In genomic region chr3:10112660-10113059, GRCm38 (mm10) we compare ENCODE assay signal across 22 mouse cellular contexts. TPM values are rescaled to one million over a fixed set of nuclear protein-coding genes. Genes with fewer than 3 reads are reported as not detected.
DNase-seq lines count a peak whose midpoint lies in the region; ATAC-seq and TF ChIP-seq lines count a peak whose summit lies in the region.
"Had no signal": no experiment of that assay in that cellular context is flagged by ENCODE, and none has a peak within 500 bp of the region (broad histone marks: within the 10 kb centered on the region; RNA-seq: fewer than 3 reads in every experiment).

No protein-coding gene starts in this region.

- WGBS in hindbrain, postnatal 0 days: 47% methylated on average over 2 of the region's 2 CpGs
- WGBS in hindbrain, embryonic 14.5 days: 70% methylated on average over 2 of the region's 2 CpGs
- WGBS in midbrain, postnatal 0 days: 47% methylated on average over 2 of the region's 2 CpGs
- 56% methylated on average over 2 of the region's 2 CpGs for WGBS in midbrain, embryonic 15.5 days

- no peaks in the 10 kb centered on the region for H3K36me3 ChIP-seq in hindbrain, postnatal 0 days (ENCODE audit: insufficient read depth, low read length)
- H3K36me3 ChIP-seq in hindbrain, embryonic 14.5 days (replicated peaks; ENCODE audit: control insufficient read depth, insufficient read depth): no peaks in the 10 kb centered on the region
- H3K36me3 ChIP-seq in midbrain, postnatal 0 days (ENCODE audit: insufficient read depth, low read length): no peaks in the 10 kb centered on the region
- no peaks in the 10 kb centered on the region for H3K36me3 ChIP-seq in midbrain, embryonic 15.5 days (replicated peaks)
- H3K36me3 ChIP-seq: embryonic facial prominence, embryonic 12.5 days; heart, embryonic 10.5 days; hindbrain, embryonic 13.5 days had no signal

- no peak overlapping the region for H3K4me3 ChIP-seq in hindbrain, postnatal 0 days (ENCODE audit: low read length)
- H3K4me3 ChIP-seq in hindbrain, embryonic 14.5 days (replicated peaks; ENCODE audit: low read length): no peak overlapping the region
- no peak overlapping the region for H3K4me3 ChIP-seq in midbrain, postnatal 0 days (ENCODE audit: low read depth, low read length)
- H3K4me3 ChIP-seq in midbrain, embryonic 15.5 days: no peak overlapping the region
- H3K4me3 ChIP-seq: embryonic facial prominence, embryonic 12.5 days; gastrocnemius, adult 2 months; heart, embryonic 10.5 days; hindbrain, embryonic 13.5 days had no signal

- peak; percentile 59; the same call in 1 of the 2 replicates for ATAC-seq in hindbrain, postnatal 0 days
- ATAC-seq in hindbrain, embryonic 14.5 days (ENCODE audit: low FRiP score): no peak
- ATAC-seq in midbrain, postnatal 0 days (ENCODE audit: low FRiP score): no peak
- no peak for ATAC-seq in midbrain, embryonic 15.5 days (replicated peaks)
- ATAC-seq: forebrain, embryonic 16.5 days; inflammation-experienced regulatory T-cells, adult 6 months; intestine, postnatal 0 days had no signal

- TF ChIP-seq CTCF in hindbrain, postnatal 0 days (IDR thresholded peaks at IDR 0.05; ENCODE audit: low read depth): no peak
- TF ChIP-seq CTCF in midbrain, postnatal 0 days (IDR thresholded peaks at IDR 0.05): no peak

- H3K9ac ChIP-seq in hindbrain, postnatal 0 days (replicated peaks; ENCODE audit: low read length): no peak overlapping the region
- H3K9ac ChIP-seq in hindbrain, embryonic 14.5 days: no peak overlapping the region
- no peak overlapping the region for H3K9ac ChIP-seq in midbrain, postnatal 0 days (replicated peaks; ENCODE audit: low read length, poor library complexity, severe bottlenecking)
- H3K9ac ChIP-seq in midbrain, embryonic 15.5 days: no peak overlapping the region
- H3K9ac ChIP-seq: embryonic facial prominence, embryonic 12.5 days; hindbrain, embryonic 13.5 days had no signal

- H3K4me1 ChIP-seq in hindbrain, postnatal 0 days (ENCODE audit: insufficient read depth, low read length): no peaks in the 10 kb centered on the region
- no peaks in the 10 kb centered on the region for H3K4me1 ChIP-seq in hindbrain, embryonic 14.5 days (replicated peaks; ENCODE audit: control insufficient read depth, insufficient read depth, low read length)
- no peaks in the 10 kb centered on the region for H3K4me1 ChIP-seq in midbrain, postnatal 0 days (ENCODE audit: insufficient read depth, low read length)
- H3K4me1 ChIP-seq in midbrain, embryonic 15.5 days: no peaks in the 10 kb centered on the region
- H3K4me1 ChIP-seq: embryonic facial prominence, embryonic 12.5 days; heart, embryonic 10.5 days; hindbrain, embryonic 13.5 days had no signal

- no peaks in the 10 kb centered on the region for H3K27me3 ChIP-seq in hindbrain, postnatal 0 days (ENCODE audit: insufficient read depth, low read length)
- H3K27me3 ChIP-seq in hindbrain, embryonic 14.5 days (ENCODE audit: control insufficient read depth, insufficient read depth, low read length): no peaks in the 10 kb centered on the region
- H3K27me3 ChIP-seq in midbrain, postnatal 0 days (ENCODE audit: insufficient read depth, low read length): no peaks in the 10 kb centered on the region
- no peaks in the 10 kb centered on the region for H3K27me3 ChIP-seq in midbrain, embryonic 15.5 days (replicated peaks)
- H3K27me3 ChIP-seq: CH12.LX; embryonic facial prominence, embryonic 12.5 days; hindbrain, embryonic 13.5 days had no signal

- H3K27ac ChIP-seq in hindbrain, postnatal 0 days: no peak overlapping the region
- no peak overlapping the region for H3K27ac ChIP-seq in hindbrain, embryonic 14.5 days
- H3K27ac ChIP-seq in midbrain, postnatal 0 days (ENCODE audit: low read depth, low read length): no peak overlapping the region
- H3K27ac ChIP-seq in midbrain, embryonic 15.5 days: no peak overlapping the region
- H3K27ac ChIP-seq: embryonic facial prominence, embryonic 12.5 days; gastrocnemius, adult 2 months; heart, embryonic 10.5 days; hindbrain, embryonic 13.5 days had no signal

- H3K4me2 ChIP-seq in hindbrain, postnatal 0 days (ENCODE audit: low read depth, low read length): no peak overlapping the region
- H3K4me2 ChIP-seq in hindbrain, embryonic 14.5 days (replicated peaks): no peak overlapping the region
- no peak overlapping the region for H3K4me2 ChIP-seq in midbrain, postnatal 0 days (ENCODE audit: low read depth, low read length, poor library complexity, severe bottlenecking)
- no peak overlapping the region for H3K4me2 ChIP-seq in midbrain, embryonic 15.5 days
- H3K4me2 ChIP-seq: embryonic facial prominence, embryonic 12.5 days; hindbrain, embryonic 13.5 days had no signal

- peak; percentile 22 to 38 for DNase-seq in cerebellum, postnatal 14 days
- no peak for DNase-seq in cerebellum, postnatal 36 days
- peak; percentile 57 for DNase-seq in hindbrain, postnatal 0 days (ENCODE audit: low spot score)
- DNase-seq in hindbrain, embryonic 14.5 days (ENCODE audit: low spot score): no peak
- DNase-seq in midbrain, postnatal 0 days (ENCODE audit: low spot score): peak; percentile 58
- no peak for DNase-seq in ovary, adult 18-20 months (ENCODE audit: low spot score)
- DNase-seq: adrenal gland, adult 2 months; adrenal gland, postnatal 25 days; cerebellum, adult 11 months; cerebellum, adult 9-11 months; gastrocnemius, adult 2 months; gastrocnemius, postnatal 25 days; heart, postnatal 10 days; heart, postnatal 4 days had no signal

- H3K9me3 ChIP-seq in hindbrain, postnatal 0 days (ENCODE audit: low read length): no peaks in the 10 kb centered on the region
- no peaks in the 10 kb centered on the region for H3K9me3 ChIP-seq in hindbrain, embryonic 14.5 days (ENCODE audit: control insufficient read depth, low read length)
- H3K9me3 ChIP-seq in midbrain, postnatal 0 days (ENCODE audit: low read length): no peaks in the 10 kb centered on the region
- H3K9me3 ChIP-seq in midbrain, embryonic 15.5 days: no peaks in the 10 kb centered on the region
- H3K9me3 ChIP-seq: embryonic facial prominence, embryonic 12.5 days; heart, embryonic 10.5 days; hindbrain, embryonic 13.5 days had no signal

RNA-seq across cellular contexts. Expression of gene Gm9833, which starts 24.8 kb away (rescaled TPM):
- 1.4 and 6.4 TPM in 2 replicates for total RNA-seq in hindbrain, postnatal 0 days (2014; rRNA removed)
- polyA plus RNA-seq in hindbrain, postnatal 0 days (2015; fragmentation: Nextera tagmentation; extraction: Ambion mirVana): 3.7 and 4.3 TPM in 2 replicates
- polyA plus RNA-seq in hindbrain, embryonic 14.5 days (2014; fragmentation: Nextera tagmentation; extraction: Ambion mirVana): 7.2 and 8.6 TPM in 2 replicates
- 4.9 and 5.8 TPM in 2 replicates for total RNA-seq in midbrain, postnatal 0 days (2014; rRNA removed)
- polyA plus RNA-seq in midbrain, postnatal 0 days (2015; fragmentation: Nextera tagmentation; extraction: Ambion mirVana): 3.9 and 4.3 TPM in 2 replicates
- 7.1 TPM in 2 replicates for polyA plus RNA-seq in midbrain, embryonic 15.5 days (2015; fragmentation: Nextera tagmentation; extraction: Ambion mirVana)
- total RNA-seq: CH12.LX had no signal
- polyA plus RNA-seq: adrenal gland, adult 2 months had no signal

Comparison
In these comparisons a context has a peak if more than half of its experiments do, and no peak if none do; other contexts are left out.
1. DNase-seq: peak in cerebellum, postnatal 14 days (2 of 2), hindbrain, postnatal 0 days (single experiment) and midbrain, postnatal 0 days (single experiment); none in cerebellum, postnatal 36 days (0 of 2), hindbrain, embryonic 14.5 days (single experiment) and ovary, adult 18-20 months (single experiment).